Mouse (Mus musculus): ENCODE results near the gene Spock1. TPM values are rescaled to one million over a fixed set of nuclear protein-coding genes. Genes with fewer than 3 reads are reported as not detected.

Spock1 gene
- polyA plus RNA-seq, 1 experiment from 2014 or later: 48.1 TPM

- ATAC-seq: peak; percentile 32
- H3K9ac ChIP-seq (replicated peaks; ENCODE audit: low read depth, low read length): no peak overlapping the region; the same call in 1 of the 2 replicates
- WGBS: 51% methylated on average over 10 of the region's 10 CpGs
- no peaks in the 10 kb centered on the region for H3K27me3 ChIP-seq (replicated peaks; ENCODE audit: control insufficient read depth, insufficient read depth, low read length)
- no peak overlapping the region for H3K4me3 ChIP-seq (replicated peaks; ENCODE audit: low read length)
- no peaks in the 10 kb centered on the region for H3K36me3 ChIP-seq (ENCODE audit: control insufficient read depth, insufficient read depth)
- H3K27ac ChIP-seq (ENCODE audit: low read length): peak overlapping the region; percentile 83
- H3K4me2 ChIP-seq (ENCODE audit: low read length): peak overlapping the region; percentile 12; the same call in 1 of the 2 replicates
- H3K9me3 ChIP-seq (ENCODE audit: control insufficient read depth, low read length): no peaks in the 10 kb centered on the region
- H3K4me1 ChIP-seq (replicated peaks; ENCODE audit: control insufficient read depth, insufficient read depth, low read length): peaks cover 27% of the 10 kb centered on the region
These were observed 271.0 kb downstream of the Spock1 start for GRCm38 (mm10) chr13:57637080-57637572.

GRCm38 (mm10) chr13:57636196-57637015, 271.7 kb downstream of the Spock1 start:
- no peaks in the 10 kb centered on the region for H3K27me3 ChIP-seq (replicated peaks; ENCODE audit: control insufficient read depth, insufficient read depth, low read length)
- 42% methylated on average over 10 of the region's 10 CpGs for WGBS
- ATAC-seq: peak; percentile 22; the same call in 1 of the 2 replicates
- H3K27ac ChIP-seq (ENCODE audit: low read length): peak overlapping the region; percentile 83
- no peak overlapping the region; the same call in 1 of the 2 replicates for H3K9ac ChIP-seq (replicated peaks; ENCODE audit: low read depth, low read length)
- no peak overlapping the region for H3K4me2 ChIP-seq (ENCODE audit: low read length)
- peaks cover 27% of the 10 kb centered on the region for H3K4me1 ChIP-seq (replicated peaks; ENCODE audit: control insufficient read depth, insufficient read depth, low read length)
- H3K4me3 ChIP-seq (replicated peaks; ENCODE audit: low read length): no peak overlapping the region
- H3K36me3 ChIP-seq (ENCODE audit: control insufficient read depth, insufficient read depth): no peaks in the 10 kb centered on the region
- H3K9me3 ChIP-seq (ENCODE audit: control insufficient read depth, low read length): no peaks in the 10 kb centered on the region

DNA sequence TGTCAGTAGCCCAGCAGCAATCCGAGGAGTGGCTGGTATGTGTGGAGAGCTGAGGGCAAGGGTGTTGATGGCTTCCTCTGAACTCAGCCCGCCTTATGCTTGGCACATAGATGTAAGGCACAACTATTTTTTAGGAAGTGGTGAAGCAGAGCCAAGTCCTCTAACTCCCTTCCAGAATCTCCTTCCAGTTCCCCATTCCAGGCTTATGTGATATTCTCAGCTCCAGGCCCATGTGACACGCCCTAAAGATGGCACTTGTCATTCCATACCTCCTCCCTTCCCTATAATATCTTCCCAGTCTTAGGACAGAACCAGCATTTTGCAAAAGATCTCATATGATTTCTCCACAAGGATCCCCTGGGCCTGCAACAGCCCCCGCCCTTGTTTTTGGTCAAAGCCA, 277.6 kb downstream of the Spock1 start:
- H3K4me1 ChIP-seq (replicated peaks; ENCODE audit: control insufficient read depth, insufficient read depth, low read length): 0 out of 2 replicates have a peak, but pooled peaks cover 3% of the 10 kb centered on the region
- H3K27ac ChIP-seq (ENCODE audit: low read length): no peak overlapping the region
- no peak overlapping the region for H3K4me3 ChIP-seq (replicated peaks; ENCODE audit: low read length)
- no peaks in the 10 kb centered on the region for H3K27me3 ChIP-seq (replicated peaks; ENCODE audit: control insufficient read depth, insufficient read depth, low read length)
- H3K36me3 ChIP-seq (ENCODE audit: control insufficient read depth, insufficient read depth): no peaks in the 10 kb centered on the region
- no peak overlapping the region for H3K9ac ChIP-seq (replicated peaks; ENCODE audit: low read depth, low read length)
- no peak overlapping the region for H3K4me2 ChIP-seq (ENCODE audit: low read length)
- 79% methylated on average over 4 of the region's 4 CpGs for WGBS
- ATAC-seq: no peak
- H3K9me3 ChIP-seq (ENCODE audit: control insufficient read depth, low read length): no peaks in the 10 kb centered on the region

DNA sequence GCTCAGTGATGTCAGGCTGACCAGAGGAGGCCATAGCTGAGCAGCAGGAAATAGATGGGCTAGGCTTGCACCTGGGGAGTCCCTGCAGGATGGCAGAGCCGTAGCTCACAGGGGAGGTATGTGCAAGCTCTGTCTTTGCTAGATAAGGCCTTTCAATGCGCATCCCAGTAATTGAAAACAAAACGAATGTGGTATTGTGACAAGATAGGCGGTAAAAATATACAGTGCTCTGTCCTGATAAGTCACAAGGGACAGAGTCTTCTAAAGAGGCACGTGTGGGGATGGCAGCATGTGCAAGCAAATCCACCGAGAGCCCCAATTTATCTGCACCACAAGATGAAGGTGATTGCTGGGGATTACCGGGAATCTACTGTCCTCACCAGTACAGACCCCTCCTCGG, 279.9 kb downstream of the Spock1 start:
- Histone ChIP-seq H3K4me3 (replicated peaks; ENCODE audit: low read length) (no peak overlapping the region), H3K27ac (ENCODE audit: low read length) (no peak overlapping the region)
- WGBS: 81% methylated on average over 8 of the region's 8 CpGs

GRCm38 (mm10) chr13:57626434-57626833, 281.7 kb downstream of the Spock1 start:
- H3K4me2 ChIP-seq (ENCODE audit: low read length): no peak overlapping the region
- no peaks in the 10 kb centered on the region for H3K36me3 ChIP-seq (ENCODE audit: control insufficient read depth, insufficient read depth)
- 54% methylated on average over 9 of the region's 9 CpGs for WGBS
- ATAC-seq: peak; percentile 52; the same call in 1 of the 2 replicates
- H3K4me1 ChIP-seq (replicated peaks; ENCODE audit: control insufficient read depth, insufficient read depth, low read length): 0 out of 2 replicates have a peak, but pooled peaks cover 3% of the 10 kb centered on the region
- H3K27me3 ChIP-seq (replicated peaks; ENCODE audit: control insufficient read depth, insufficient read depth, low read length): no peaks in the 10 kb centered on the region
- H3K9ac ChIP-seq (replicated peaks; ENCODE audit: low read depth, low read length): no peak overlapping the region
- no peak overlapping the region for H3K4me3 ChIP-seq (replicated peaks; ENCODE audit: low read length)
- H3K9me3 ChIP-seq (ENCODE audit: control insufficient read depth, low read length): no peaks in the 10 kb centered on the region; the same call in 1 of the 2 replicates
- H3K27ac ChIP-seq (ENCODE audit: low read length): no peak overlapping the region

More for the DNA sequence above, 279.9 kb downstream of the Spock1 start:
- Histone ChIP-seq H3K9me3 (ENCODE audit: control insufficient read depth, low read length) (no peaks in the 10 kb centered on the region), H3K4me2 (ENCODE audit: low read length) (no peak overlapping the region), H3K27me3 (replicated peaks; ENCODE audit: control insufficient read depth, insufficient read depth, low read length) (no peaks in the 10 kb centered on the region), H3K36me3 (ENCODE audit: control insufficient read depth, insufficient read depth) (no peaks in the 10 kb centered on the region), H3K4me1 (replicated peaks; ENCODE audit: control insufficient read depth, insufficient read depth, low read length) (0 out of 2 replicates have a peak, but pooled peaks cover 3% of the 10 kb centered on the region), H3K9ac (replicated peaks; ENCODE audit: low read depth, low read length) (no peak overlapping the region)
- no peak for ATAC-seq

DNA sequence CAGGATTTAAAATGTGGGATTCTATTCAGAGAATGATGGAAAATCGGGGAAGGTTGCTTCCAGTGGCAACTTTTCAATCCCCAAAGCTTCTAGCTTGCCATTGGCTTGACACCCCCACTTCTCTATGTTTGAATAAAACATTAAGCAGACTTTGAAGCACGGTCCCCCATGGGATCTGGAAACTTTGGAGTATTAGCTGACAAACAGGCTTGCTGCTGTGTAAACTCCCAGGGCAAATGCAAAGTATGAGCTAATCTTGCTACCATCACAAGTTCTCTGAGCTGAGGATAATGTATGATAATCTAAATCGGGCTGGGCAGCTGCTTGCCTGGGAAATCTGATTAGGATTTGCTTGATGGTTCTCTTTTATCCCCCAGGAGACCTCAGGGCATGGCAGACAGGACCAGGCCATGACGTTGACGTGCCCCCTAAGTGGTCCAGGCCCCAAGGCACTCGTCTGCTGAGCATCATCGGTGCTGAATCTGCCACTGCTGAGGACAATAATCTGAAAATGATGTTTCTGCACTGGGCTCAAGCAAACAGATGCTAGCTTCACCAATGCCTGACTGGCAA, 284.1 kb downstream of the Spock1 start:
- Histone ChIP-seq H3K27ac (ENCODE audit: low read length) (no peak overlapping the region), H3K36me3 (ENCODE audit: control insufficient read depth, insufficient read depth) (no peaks in the 10 kb centered on the region), H3K4me3 (replicated peaks; ENCODE audit: low read length) (no peak overlapping the region), H3K9me3 (ENCODE audit: control insufficient read depth, low read length) (no peaks in the 10 kb centered on the region; the same call in 1 of the 2 replicates), H3K4me2 (ENCODE audit: low read length) (no peak overlapping the region), H3K9ac (replicated peaks; ENCODE audit: low read depth, low read length) (no peak overlapping the region), H3K27me3 (replicated peaks; ENCODE audit: control insufficient read depth, insufficient read depth, low read length) (no peaks in the 10 kb centered on the region), H3K4me1 (replicated peaks; ENCODE audit: control insufficient read depth, insufficient read depth, low read length) (0 out of 2 replicates have a peak, but pooled peaks cover 3% of the 10 kb centered on the region)
- 57% methylated on average over 7 of the region's 7 CpGs for WGBS
- peak; percentile 26; the same call in 1 of the 2 replicates for ATAC-seq

DNA sequence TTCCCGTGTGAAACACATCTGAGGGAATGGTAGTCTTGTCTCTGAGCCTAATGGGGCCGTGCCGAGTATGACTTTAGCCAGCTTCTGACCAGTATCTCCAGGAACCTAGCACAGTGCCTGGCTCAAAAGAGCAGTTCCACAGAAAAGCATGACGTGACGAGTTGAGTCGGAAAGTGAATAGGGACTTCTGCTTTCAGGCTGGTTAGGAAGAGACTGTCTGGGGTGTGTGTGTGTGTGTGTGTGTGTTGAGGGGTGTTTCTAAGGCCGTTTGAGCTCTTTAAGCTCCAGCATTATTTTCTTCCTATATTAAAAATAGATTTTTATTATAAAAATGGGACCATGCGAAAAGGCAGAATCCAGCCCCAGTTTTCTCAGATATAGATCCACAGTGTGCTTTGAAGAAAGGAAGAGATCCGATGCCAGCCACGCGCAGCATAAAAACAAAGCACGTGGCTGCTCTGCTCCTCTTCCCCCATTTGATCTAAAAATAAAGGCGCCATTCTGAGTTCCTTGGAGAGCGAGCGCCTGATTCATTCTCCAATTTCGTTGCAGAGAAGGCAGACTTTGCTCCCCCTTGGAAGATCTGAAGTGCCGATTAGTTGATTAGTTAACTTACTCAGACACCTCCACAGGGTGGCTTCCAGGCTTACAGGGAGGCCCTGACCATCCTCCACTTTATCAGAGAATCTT, 288.9 kb downstream of the Spock1 start:
- 65% methylated on average over 17 of the region's 17 CpGs for WGBS

GRCm38 (mm10) chr13:57611326-57612171, 296.6 kb downstream of the Spock1 start:
- no peak for ATAC-seq
- Histone ChIP-seq H3K4me1 (replicated peaks; ENCODE audit: control insufficient read depth, insufficient read depth, low read length) (no peaks in the 10 kb centered on the region), H3K4me2 (ENCODE audit: low read length) (no peak overlapping the region), H3K9ac (replicated peaks; ENCODE audit: low read depth, low read length) (no peak overlapping the region), H3K9me3 (ENCODE audit: control insufficient read depth, low read length) (no peaks in the 10 kb centered on the region), H3K4me3 (replicated peaks; ENCODE audit: low read length) (no peak overlapping the region), H3K27ac (ENCODE audit: low read length) (no peak overlapping the region), H3K36me3 (ENCODE audit: control insufficient read depth, insufficient read depth) (no peaks in the 10 kb centered on the region), H3K27me3 (replicated peaks; ENCODE audit: control insufficient read depth, insufficient read depth, low read length) (no peaks in the 10 kb centered on the region)
- 69% methylated on average over 11 of the region's 11 CpGs for WGBS

More for the DNA sequence above, 288.9 kb downstream of the Spock1 start:
- Histone ChIP-seq H3K4me1 (replicated peaks; ENCODE audit: control insufficient read depth, insufficient read depth, low read length) (no peaks in the 10 kb centered on the region), H3K4me3 (replicated peaks; ENCODE audit: low read length) (no peak overlapping the region), H3K9ac (replicated peaks; ENCODE audit: low read depth, low read length) (no peak overlapping the region), H3K4me2 (ENCODE audit: low read length) (no peak overlapping the region), H3K27ac (ENCODE audit: low read length) (no peak overlapping the region), H3K36me3 (ENCODE audit: control insufficient read depth, insufficient read depth) (no peaks in the 10 kb centered on the region), H3K27me3 (replicated peaks; ENCODE audit: control insufficient read depth, insufficient read depth, low read length) (no peaks in the 10 kb centered on the region), H3K9me3 (ENCODE audit: control insufficient read depth, low read length) (no peaks in the 10 kb centered on the region; the same call in 1 of the 2 replicates)
- ATAC-seq: no peak
